Mouse (Mus musculus) lung, postnatal 10 days (tissue): ENCODE results near the gene Cmc4.

Source experiments
- DNase-seq: peaks from one replicate; pipeline ENCODE4 v3.0.0; 2021

The Cmc4 gene

DNA sequence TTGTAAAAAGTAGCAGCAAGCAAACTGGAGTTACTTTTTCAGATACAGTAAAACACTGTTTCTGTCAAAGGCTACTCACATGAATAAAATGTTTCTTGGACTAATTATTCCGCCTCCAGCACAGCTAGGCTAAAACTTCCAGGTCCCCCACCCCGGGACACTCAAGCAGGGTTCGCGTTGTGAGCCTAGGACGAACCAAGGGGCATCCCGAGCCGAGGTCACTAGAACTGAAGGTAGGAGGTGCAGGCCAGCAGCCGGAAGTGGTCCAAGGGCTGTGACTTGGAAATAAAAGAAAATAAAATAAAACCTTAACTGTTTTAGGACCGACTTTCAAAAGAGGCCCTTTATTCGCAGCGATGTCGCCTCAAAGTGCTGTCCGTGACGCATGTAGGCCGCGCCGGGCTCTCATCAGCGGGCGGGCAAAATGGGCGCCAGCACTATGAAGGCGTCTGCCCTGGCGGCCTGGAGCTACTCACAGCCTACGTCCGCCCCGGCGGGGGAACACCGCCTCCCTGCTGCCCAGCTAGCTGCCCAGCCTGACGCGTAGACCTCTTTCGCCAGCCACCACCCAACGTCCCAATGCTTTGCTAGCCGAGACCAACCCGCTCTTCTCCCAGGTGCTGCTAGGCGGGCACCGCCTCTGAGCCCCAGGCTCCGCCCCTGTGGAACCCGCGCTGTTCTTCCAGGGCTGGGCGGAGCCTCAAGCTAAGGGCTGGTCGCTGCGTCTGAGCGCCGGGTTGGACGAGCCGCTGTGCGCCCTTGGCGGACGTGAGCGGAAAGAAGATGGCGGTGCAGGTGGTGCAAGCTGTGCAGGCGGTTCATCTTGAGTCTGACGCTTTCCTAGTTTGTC, at the start of gene Cmc4, which contains the start of the genes Mtcp1 and Brcc3:
TSS of gene Cmc4 (minus strand) at position 649 of the 850 bp plus-strand sequence.
TSS of gene Mtcp1 (minus strand) at position 653 of the 850 bp plus-strand sequence.
TSS of gene Brcc3 (plus strand) at position 693 of the 850 bp plus-strand sequence.
- DNase-seq: peak; percentile 92

DNA sequence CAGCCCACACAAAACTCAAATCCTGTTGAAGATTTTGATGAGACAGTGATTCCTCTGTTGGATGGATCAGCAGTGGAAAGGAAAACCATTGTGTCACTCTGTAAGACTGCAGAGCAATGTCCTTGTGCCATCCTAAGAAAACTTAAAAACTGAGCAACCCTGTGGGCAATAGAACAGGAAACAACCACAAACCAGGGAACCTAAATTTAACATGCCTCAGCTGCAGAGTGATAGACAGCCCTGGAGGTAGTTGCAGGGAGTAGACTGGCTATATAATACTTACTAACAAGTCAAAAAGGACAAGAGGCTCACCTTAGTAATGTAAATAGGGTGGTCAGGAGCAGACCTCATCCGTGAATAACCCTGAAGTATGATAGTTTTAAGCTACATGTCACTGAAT, 38.2 kb upstream of the Cmc4 start:
- no peak for DNase-seq

DNA sequence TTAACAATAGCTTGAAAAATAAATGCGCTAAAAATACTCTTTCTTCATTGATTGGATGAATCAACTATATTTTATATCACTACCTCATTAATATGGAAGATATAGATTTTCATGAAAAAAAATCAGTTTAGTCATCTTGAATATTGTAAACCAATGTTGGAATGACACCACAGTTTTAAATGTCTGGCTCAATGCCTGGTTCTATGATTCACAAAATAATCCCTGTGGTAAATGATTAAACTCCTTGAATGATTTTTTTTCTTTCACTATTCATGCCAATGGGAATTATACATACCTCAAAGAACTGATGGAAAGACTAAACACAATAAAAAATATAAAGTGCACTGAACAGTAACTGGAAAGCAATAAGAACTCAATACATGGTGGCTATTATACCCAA, 6.7 kb downstream of the Cmc4 start:
- DNase-seq: no peak

DNA sequence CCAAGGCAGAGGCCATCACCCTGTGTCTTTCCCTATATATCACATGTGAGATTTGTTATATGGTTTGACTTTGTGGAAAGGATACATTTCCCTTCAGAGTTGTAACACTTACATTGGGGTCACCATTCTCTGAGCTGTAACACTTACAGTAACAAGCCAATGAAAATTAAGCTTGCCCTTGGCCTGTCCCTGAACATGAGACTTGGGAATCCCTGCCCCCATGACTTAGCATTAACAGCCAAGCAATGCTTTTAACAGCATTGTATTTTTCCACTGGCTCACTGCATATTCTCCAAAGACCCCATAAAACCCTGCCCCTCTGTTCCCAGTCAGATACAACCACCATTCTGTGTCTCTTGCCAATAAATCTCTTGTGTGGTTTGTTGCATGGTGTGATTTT, 13.0 kb downstream of the Cmc4 start:
- DNase-seq: no peak

DNA sequence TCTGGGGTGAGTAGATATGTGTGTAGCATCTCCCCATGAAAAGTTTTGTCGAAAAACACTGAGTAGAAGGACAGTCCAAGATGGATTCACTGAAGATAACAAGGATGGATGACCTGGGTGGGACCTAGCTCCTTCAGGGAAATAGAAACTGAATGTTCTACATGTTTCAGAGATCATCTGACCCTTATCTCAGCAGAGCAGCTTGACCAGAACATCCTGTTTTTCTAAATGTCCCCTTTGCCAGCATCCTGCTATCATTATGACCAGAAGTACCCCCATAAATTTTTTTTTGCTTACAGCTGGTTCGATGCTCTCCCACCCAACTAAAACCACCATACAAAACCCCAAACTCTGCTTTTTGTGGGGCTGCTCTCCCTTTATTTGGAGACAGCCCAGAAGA, 13.7 kb downstream of the Cmc4 start:
- DNase-seq: peak; percentile 4

DNA sequence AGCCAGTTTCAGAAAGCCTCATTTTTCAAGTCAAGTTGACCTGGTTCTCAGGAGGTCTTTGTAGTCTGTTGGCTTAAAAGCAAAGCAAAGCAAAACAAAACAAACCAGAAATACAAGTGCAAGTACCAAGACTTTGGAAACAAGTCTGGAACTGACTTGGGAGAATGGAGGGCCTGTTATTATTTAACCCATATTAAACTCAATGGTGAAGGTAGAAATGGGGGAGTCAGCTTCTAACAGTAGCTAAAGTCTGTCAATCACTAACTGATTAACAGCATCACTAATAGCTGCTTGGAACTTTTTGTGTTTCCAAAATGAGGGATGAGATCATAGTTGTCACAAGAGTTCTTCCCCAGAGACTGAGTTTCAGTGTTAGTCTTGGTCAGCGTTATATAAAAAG, 16.9 kb downstream of the Cmc4 start:
- DNase-seq: no peak

DNA sequence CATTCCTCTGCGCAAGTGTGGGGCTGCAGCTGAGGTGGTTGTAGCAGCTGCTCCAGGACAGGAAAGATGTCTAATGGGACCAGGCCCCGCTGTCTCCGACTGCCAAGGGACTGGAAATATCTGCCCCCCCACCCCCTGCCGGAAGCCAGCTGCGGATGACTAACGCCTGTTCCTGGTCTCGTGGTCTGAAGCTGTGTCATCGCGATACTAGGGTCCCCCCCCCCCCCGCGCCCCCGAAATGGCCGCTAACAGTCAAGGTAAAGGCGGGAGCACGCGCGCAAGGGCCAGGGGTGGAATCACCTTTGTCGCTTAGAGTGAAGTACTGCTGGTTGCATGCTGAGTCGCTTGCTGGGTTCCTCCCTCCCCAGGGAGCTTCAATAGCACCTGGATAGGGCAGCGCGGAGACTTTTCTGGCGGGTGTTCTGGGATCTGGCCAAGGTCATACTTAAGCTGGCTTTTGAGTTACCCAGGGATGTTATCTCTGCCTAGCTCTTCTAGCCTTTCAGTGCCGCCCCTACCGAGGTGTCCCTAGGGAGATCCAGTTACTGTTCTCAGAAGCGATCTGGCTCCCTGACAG, 34.1 kb downstream of the Cmc4 start, which contains the start of the genes Fundc2 and F8:
TSS of gene Fundc2 (plus strand) at position 205 of the 577 bp plus-strand sequence.
TSS of gene F8 (minus strand) at position 421 of the 577 bp plus-strand sequence.
- DNase-seq: peak; percentile 89

DNA sequence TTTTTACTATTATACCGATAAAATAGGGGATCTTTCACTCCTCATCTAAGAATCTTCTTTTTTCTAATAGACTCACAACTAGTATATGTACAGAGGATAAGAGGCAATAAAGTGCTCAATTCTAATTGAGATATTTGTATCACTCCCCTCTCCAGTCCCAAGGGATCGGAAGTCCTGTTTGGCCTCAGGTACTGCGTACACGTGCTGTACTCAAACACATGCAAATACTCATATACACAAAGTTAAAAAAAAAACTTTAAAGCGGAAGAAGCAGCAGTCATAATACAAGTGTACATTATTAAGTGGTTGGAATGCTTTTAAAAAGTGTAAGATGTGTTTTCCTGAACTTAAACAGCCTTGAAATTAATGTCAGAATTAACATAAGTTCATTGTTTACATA, 34.7 kb downstream of the Cmc4 start:
- no peak for DNase-seq

DNA sequence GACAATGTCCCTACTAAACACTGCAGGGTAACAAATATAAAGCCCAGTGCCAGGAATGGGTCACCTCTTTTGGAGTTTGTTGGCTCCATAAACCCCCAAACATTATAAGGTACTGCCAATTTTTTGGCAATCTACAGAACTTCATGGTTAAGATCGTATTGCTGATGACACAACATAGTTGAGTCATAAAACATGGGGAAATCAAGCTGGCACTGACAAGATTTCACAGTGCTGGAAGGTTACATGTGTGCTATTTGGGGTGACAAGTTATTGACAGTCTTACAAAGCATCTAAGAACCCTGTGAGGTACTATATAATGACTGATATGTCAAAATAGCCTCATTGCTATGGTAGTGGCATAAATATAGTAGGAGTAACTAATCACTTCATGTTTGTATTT, 35.2 kb downstream of the Cmc4 start:
- DNase-seq: no peak

DNA sequence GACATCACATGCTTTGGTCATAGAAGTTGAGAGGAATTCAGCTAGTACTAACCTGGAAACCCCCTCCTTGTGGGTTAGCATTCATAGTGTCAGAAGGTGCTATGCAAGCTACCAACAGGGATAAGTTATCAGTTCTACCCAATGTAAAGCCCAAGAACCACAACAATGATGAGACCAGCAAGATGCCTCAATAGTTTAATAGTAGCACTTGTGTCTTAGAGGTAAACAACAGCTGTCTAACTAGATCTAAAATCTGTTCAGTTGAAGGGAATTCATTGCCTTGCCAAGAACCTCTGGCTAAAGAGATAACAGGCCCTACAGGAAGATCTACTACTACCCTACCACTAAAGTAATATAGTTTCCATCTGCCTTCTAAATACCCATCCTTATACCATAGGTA, 39.6 kb downstream of the Cmc4 start:
- no peak for DNase-seq

DNA sequence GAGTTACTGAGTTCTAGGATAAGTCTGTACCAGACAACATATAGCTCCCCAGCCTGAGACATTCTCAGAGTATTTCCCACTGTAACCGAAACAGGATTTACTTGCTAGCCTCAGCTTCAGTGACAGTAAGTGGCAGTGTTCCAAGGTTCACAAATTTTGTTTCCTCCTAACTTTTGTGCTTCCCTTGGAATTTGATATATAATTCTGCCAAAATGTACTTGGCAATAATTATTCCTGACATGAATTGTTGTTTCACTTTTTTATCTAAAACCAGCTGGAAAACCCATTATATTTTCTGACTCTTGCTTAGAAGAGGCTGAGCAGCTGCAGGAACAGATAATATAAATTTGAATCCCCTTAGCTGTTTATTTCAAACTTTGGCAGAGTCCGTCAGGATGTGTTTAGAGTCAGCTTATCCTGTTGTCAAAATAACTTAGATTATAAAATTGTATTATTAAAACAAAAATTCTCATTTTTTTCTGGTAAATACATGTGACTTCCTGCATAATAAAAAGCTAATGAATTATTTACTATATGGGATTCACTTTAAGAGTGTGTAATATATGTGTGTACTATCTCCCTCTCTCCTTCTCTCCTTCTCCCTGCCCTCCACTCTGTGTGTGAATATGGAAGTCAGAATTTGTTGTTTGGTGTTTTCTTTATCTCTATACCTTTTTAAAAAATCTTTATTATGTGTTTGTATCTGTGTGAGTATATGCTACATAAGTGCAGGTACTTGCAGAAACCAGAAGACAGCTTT, 43.5 kb downstream of the Cmc4 start:
- DNase-seq: peak; percentile 41

DNA sequence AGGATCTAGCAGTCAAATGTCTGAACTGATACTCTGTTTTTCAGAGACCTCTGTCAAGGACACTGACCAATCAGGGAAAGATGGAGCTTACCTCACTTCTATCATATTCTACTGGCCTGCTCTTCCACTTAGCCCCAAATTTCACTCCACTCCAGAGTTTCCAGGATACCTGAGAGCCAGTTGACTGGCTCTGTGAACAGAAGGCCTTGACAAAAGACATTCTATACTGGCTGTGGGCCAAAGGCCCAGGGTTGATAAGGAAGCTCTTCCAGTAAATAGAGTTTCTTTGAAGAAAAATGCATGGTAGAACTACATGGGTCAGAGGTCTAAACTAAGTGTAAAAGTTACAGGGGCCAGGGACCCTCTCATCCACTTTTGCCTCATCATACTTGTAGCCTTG, 46.2 kb downstream of the Cmc4 start:
- peak; percentile 3 for DNase-seq
